ENCODE assay signal across 8 mouse cellular contexts in genomic region chr12:111670976-111671375, GRCm38 (mm10). TPM values are rescaled to one million over a fixed set of nuclear protein-coding genes. Genes with fewer than 3 reads are reported as not detected.
A peak's percentile ranks its signal among the peaks of the same experiment; 100 is the strongest.
DNase-seq lines count a peak whose midpoint lies in the region; ATAC-seq and TF ChIP-seq lines count a peak whose summit lies in the region.

No protein-coding gene starts in this region.

- DNase-seq in testis, postnatal 14 days (ENCODE audit: low spot score): no peak
- no peak for DNase-seq in stomach, postnatal 0 days (ENCODE audit: low spot score)
- no peak for DNase-seq in thymus, postnatal 36 days
- DNase-seq in adrenal gland, adult 8-10 months: no peak

- WGBS in limb, embryonic 15.5 days: under 1% methylated on average over 35 of the region's 35 CpGs
- 4% methylated on average over 35 of the region's 35 CpGs for WGBS in stomach, postnatal 0 days

- H3K27ac ChIP-seq in testis, adult 2 months (ENCODE audit: control insufficient read depth, insufficient read depth, low read depth, low read length): no peak overlapping the region
- no peak overlapping the region for H3K27ac ChIP-seq in limb, embryonic 15.5 days
- peak overlapping the region; percentile 69 for H3K27ac ChIP-seq in stomach, postnatal 0 days (replicated peaks)

- H3K4me2 ChIP-seq in limb, embryonic 15.5 days: peak overlapping the region; percentile 98
- H3K4me2 ChIP-seq in stomach, postnatal 0 days (replicated peaks; ENCODE audit: low read depth): peak overlapping the region; percentile 91

- H3K9ac ChIP-seq in limb, embryonic 15.5 days: peak overlapping the region; percentile 50
- peak overlapping the region; percentile 76 for H3K9ac ChIP-seq in stomach, postnatal 0 days (ENCODE audit: low read length)

- peaks cover 77% of the 10 kb centered on the region for H3K27me3 ChIP-seq in erythroblast, embryonic 14.5 days (ENCODE audit: control insufficient read depth)
- H3K27me3 ChIP-seq in testis, adult 2 months (ENCODE audit: control insufficient read depth, insufficient read depth, low read length): no peaks in the 10 kb centered on the region; the same call in 1 of the 2 replicates
- H3K27me3 ChIP-seq in limb, embryonic 15.5 days: peaks cover 52% of the 10 kb centered on the region
- H3K27me3 ChIP-seq in stomach, postnatal 0 days (ENCODE audit: control insufficient read depth, insufficient read depth, low read length): no peaks in the 10 kb centered on the region

- TF ChIP-seq CTCF in testis, adult 2 months (IDR thresholded peaks at IDR 0.05; ENCODE audit: control insufficient read depth, insufficient read depth, insufficient replicate concordance, low read depth, low read length): no peak
- no peak for TF ChIP-seq CTCF in stomach, postnatal 0 days (IDR thresholded peaks at IDR 0.05; ENCODE audit: low read depth)

- H3K36me3 ChIP-seq in erythroblast, embryonic 14.5 days (ENCODE audit: control insufficient read depth): no peaks in the 10 kb centered on the region
- H3K36me3 ChIP-seq in testis, adult 2 months (ENCODE audit: control insufficient read depth, insufficient read depth, low read length): no peaks in the 10 kb centered on the region
- H3K36me3 ChIP-seq in limb, embryonic 15.5 days: no peaks in the 10 kb centered on the region
- no peaks in the 10 kb centered on the region for H3K36me3 ChIP-seq in stomach, postnatal 0 days (ENCODE audit: control insufficient read depth, insufficient read depth, low read length)

- H3K9me3 ChIP-seq in erythroblast, embryonic 14.5 days (ENCODE audit: control insufficient read depth, low read length): peaks cover 7% of the 10 kb centered on the region; the same call in 1 of the 2 replicates
- no peaks in the 10 kb centered on the region for H3K9me3 ChIP-seq in limb, embryonic 15.5 days
- H3K9me3 ChIP-seq in stomach, postnatal 0 days (ENCODE audit: control insufficient read depth, low read length): no peaks in the 10 kb centered on the region

- no peak for ATAC-seq in erythroblast, adult 5-6 weeks (replicated peaks; ENCODE audit: low FRiP score, poor library complexity, severe bottlenecking)
- ATAC-seq in limb, embryonic 15.5 days (ENCODE audit: insufficient number of reproducible peaks, low FRiP score, low TSS enrichment, low read depth): no peak
- ATAC-seq in stomach, postnatal 0 days (ENCODE audit: low FRiP score, low TSS enrichment): peak; percentile 10; the same call in 1 of the 2 replicates

- TF ChIP-seq EP300 in stomach, postnatal 0 days (optimal IDR thresholded peaks at IDR 0.05): no peak

- H3K4me3 ChIP-seq in erythroblast, embryonic 14.5 days (replicated peaks): peak overlapping the region; percentile 16
- peak overlapping the region; percentile 78 for H3K4me3 ChIP-seq in testis, adult 2 months (ENCODE audit: control insufficient read depth, low read depth, low read length)
- H3K4me3 ChIP-seq in limb, embryonic 15.5 days: peak overlapping the region; percentile 54
- peak overlapping the region; percentile 66 for H3K4me3 ChIP-seq in stomach, postnatal 0 days (ENCODE audit: low read depth, low read length)

- peaks cover 24% of the 10 kb centered on the region for H3K4me1 ChIP-seq in erythroblast, embryonic 14.5 days (ENCODE audit: control insufficient read depth)
- H3K4me1 ChIP-seq in testis, adult 2 months (ENCODE audit: control insufficient read depth, insufficient read depth, low read length): peaks cover 16% of the 10 kb centered on the region
- peaks cover 53% of the 10 kb centered on the region for H3K4me1 ChIP-seq in limb, embryonic 15.5 days
- H3K4me1 ChIP-seq in stomach, postnatal 0 days (replicated peaks; ENCODE audit: control insufficient read depth, insufficient read depth): 0 out of 2 replicates have a peak, but pooled peaks cover 5% of the 10 kb centered on the region

- TF ChIP-seq POLR2A in testis, adult 2 months (IDR thresholded peaks at IDR 0.05; ENCODE audit: control insufficient read depth, low read depth, low read length): no peak

RNA-seq across cellular contexts. Expression of gene Ckb, which starts 1.2 kb away (rescaled TPM):
- 0.38 and 0.69 TPM in 2 replicates for polyA plus RNA-seq in erythroblast, embryonic 14.5 days (2012)
- 6.9 and 9.4 TPM in 2 replicates for total RNA-seq in erythroblast, adult 5-6 weeks (2015; ENCODE audit: low replicate concordance)
- total RNA-seq in erythroblast, adult 5-6 weeks (2017; ENCODE audit: low replicate concordance): 3.2 and 8.5 TPM in 2 replicates
- polyA plus RNA-seq in testis, adult 2 months (2012; rRNA removed): 13.2 and 37.1 TPM in 2 replicates
- 132 and 183 TPM in 2 replicates for polyA plus RNA-seq in limb, embryonic 15.5 days (2015; fragmentation: Nextera tagmentation; extraction: Ambion mirVana)
- polyA plus RNA-seq in stomach, postnatal 0 days (2015; fragmentation: Nextera tagmentation; extraction: Ambion mirVana): 532 and 573 TPM in 2 replicates
- total RNA-seq in adrenal gland, adult 8-10 months (2022): 100 to 1,000 TPM in 1 of 4 experiments, 10 to 100 TPM in 3; 50.3 to 118 (median 79.5) TPM

RNA-seq across cellular contexts. Expression of gene Trmt61a, which starts 6.9 kb away (rescaled TPM):
- 0.69 and 0.96 TPM in 2 replicates for polyA plus RNA-seq in erythroblast, embryonic 14.5 days (2012)
- 3.1 and 5.6 TPM in 2 replicates for total RNA-seq in erythroblast, adult 5-6 weeks (2015; ENCODE audit: low replicate concordance)
- 0.84 and 3.7 TPM in 2 replicates for total RNA-seq in erythroblast, adult 5-6 weeks (2017; ENCODE audit: low replicate concordance)
- polyA plus RNA-seq in testis, adult 2 months (2012; rRNA removed): 11.0 and 11.9 TPM in 2 replicates
- polyA plus RNA-seq in limb, embryonic 15.5 days (2015; fragmentation: Nextera tagmentation; extraction: Ambion mirVana): 14.4 and 14.8 TPM in 2 replicates
- 7.4 and 8.5 TPM in 2 replicates for polyA plus RNA-seq in stomach, postnatal 0 days (2015; fragmentation: Nextera tagmentation; extraction: Ambion mirVana)
- 10 to 100 TPM; 12.8 to 16.6 (median 16.0) TPM for total RNA-seq in adrenal gland, adult 8-10 months (2022)

RNA-seq across cellular contexts. Expression of gene Bag5, which starts 42.1 kb away (rescaled TPM):
- polyA plus RNA-seq in erythroblast, embryonic 14.5 days (2012): 0.63 and 1.1 TPM in 2 replicates
- total RNA-seq in erythroblast, adult 5-6 weeks (2015; ENCODE audit: low replicate concordance): 5.4 and 6.1 TPM in 2 replicates
- total RNA-seq in erythroblast, adult 5-6 weeks (2017; ENCODE audit: low replicate concordance): 5.8 and 7.2 TPM in 2 replicates
- polyA plus RNA-seq in testis, adult 2 months (2012; rRNA removed): 747 and 947 TPM in 2 replicates
- 69.4 and 71.2 TPM in 2 replicates for polyA plus RNA-seq in limb, embryonic 15.5 days (2015; fragmentation: Nextera tagmentation; extraction: Ambion mirVana)
- 34.9 and 36.9 TPM in 2 replicates for polyA plus RNA-seq in stomach, postnatal 0 days (2015; fragmentation: Nextera tagmentation; extraction: Ambion mirVana)
- 10 to 100 TPM; 39.2 to 41.7 (median 40.0) TPM for total RNA-seq in adrenal gland, adult 8-10 months (2022)

RNA-seq across cellular contexts. Expression of gene Apopt1, which starts 42.1 kb away (rescaled TPM):
- 7.8 and 8.4 TPM in 2 replicates for polyA plus RNA-seq in erythroblast, embryonic 14.5 days (2012)
- 10.6 and 13.4 TPM in 2 replicates for total RNA-seq in erythroblast, adult 5-6 weeks (2015; ENCODE audit: low replicate concordance)
- 5.8 and 11.0 TPM in 2 replicates for total RNA-seq in erythroblast, adult 5-6 weeks (2017; ENCODE audit: low replicate concordance)
- polyA plus RNA-seq in testis, adult 2 months (2012; rRNA removed): 39.9 and 47.5 TPM in 2 replicates
- 48.4 and 51.2 TPM in 2 replicates for polyA plus RNA-seq in limb, embryonic 15.5 days (2015; fragmentation: Nextera tagmentation; extraction: Ambion mirVana)
- 41.8 and 42.8 TPM in 2 replicates for polyA plus RNA-seq in stomach, postnatal 0 days (2015; fragmentation: Nextera tagmentation; extraction: Ambion mirVana)
- 10 to 100 TPM; 65.7 to 82.3 (median 74.3) TPM for total RNA-seq in adrenal gland, adult 8-10 months (2022)

Comparison
In these comparisons a context has a peak if more than half of its experiments do, and no peak if none do; other contexts are left out.
1. H3K4me3 ChIP-seq: peak in every context shown above with its lines; median percentile 78 in testis, adult 2 months; 66 in stomach, postnatal 0 days; 54 in limb, embryonic 15.5 days; 16 in erythroblast, embryonic 14.5 days.
2. RNA of gene Bag5, which starts 42.1 kb away (polyA plus RNA-seq): 747 to 947 TPM in testis, adult 2 months, 69.4 to 71.2 TPM in limb, embryonic 15.5 days and 34.9 to 36.9 TPM in stomach, postnatal 0 days; 0.63 to 1.1 TPM in erythroblast, embryonic 14.5 days; every median in the first group is over 10 times any median in the second.